Mouse (Mus musculus) cortical plate, adult 2 months (tissue): Measurements from ENCODE around the gene Fam89b. TPM values are rescaled to one million over a fixed set of nuclear protein-coding genes. Genes with fewer than 3 reads are reported as not detected.
A peak's percentile ranks its signal among the peaks of the same experiment; 100 is the strongest.

Experiments
- H3K27ac ChIP-seq: fragments of 200-500 bp; 2 replicates; pipeline ENCODE4 v1.5.1; 2012; ENCODE audit warnings: low read length, control low read depth, inconsistent platforms; ENCODE audit not compliant: insufficient read depth
- H3K4me1 ChIP-seq: fragments of 200-500 bp; 2 replicates; pipeline ENCODE4 v1.6.1; 2011; ENCODE audit warnings: low read length; ENCODE audit not compliant: control insufficient read depth, insufficient read depth
- H3K4me3 ChIP-seq: fragments of 200-500 bp; 2 replicates; pipeline ENCODE4 v1.5.1; 2011; ENCODE audit warnings: mild to moderate bottlenecking, low read length, control low read depth; ENCODE audit not compliant: insufficient read depth
- CTCF ChIP-seq: fragments of 200-500 bp; IDR thresholded peaks from 2 replicates; pipeline ENCODE4 v1.5.1; 2011; ENCODE audit warnings: mild to moderate bottlenecking, control low read depth, low read length; ENCODE audit not compliant: insufficient read depth; ENCODE audit errors: extremely low read depth
- POLR2A ChIP-seq: fragments of 200-500 bp; IDR thresholded peaks from 2 replicates; pipeline ENCODE4 v1.6.1; 2011; ENCODE audit warnings: mild to moderate bottlenecking, low read length, control low read depth; ENCODE audit not compliant: insufficient read depth; ENCODE audit errors: extremely low read depth
- polyA plus RNA-seq: library from polyadenylated mRNA; depleted of rRNA; stranded (reverse); fragments of >200 nt; gene quantifications from 2 replicates; pipeline ENCODE4 v1.2.3, GENCODE M21; 2012

Fam89b gene
- polyA plus RNA-seq, 1 experiment = 58.6 TPM

DNA sequence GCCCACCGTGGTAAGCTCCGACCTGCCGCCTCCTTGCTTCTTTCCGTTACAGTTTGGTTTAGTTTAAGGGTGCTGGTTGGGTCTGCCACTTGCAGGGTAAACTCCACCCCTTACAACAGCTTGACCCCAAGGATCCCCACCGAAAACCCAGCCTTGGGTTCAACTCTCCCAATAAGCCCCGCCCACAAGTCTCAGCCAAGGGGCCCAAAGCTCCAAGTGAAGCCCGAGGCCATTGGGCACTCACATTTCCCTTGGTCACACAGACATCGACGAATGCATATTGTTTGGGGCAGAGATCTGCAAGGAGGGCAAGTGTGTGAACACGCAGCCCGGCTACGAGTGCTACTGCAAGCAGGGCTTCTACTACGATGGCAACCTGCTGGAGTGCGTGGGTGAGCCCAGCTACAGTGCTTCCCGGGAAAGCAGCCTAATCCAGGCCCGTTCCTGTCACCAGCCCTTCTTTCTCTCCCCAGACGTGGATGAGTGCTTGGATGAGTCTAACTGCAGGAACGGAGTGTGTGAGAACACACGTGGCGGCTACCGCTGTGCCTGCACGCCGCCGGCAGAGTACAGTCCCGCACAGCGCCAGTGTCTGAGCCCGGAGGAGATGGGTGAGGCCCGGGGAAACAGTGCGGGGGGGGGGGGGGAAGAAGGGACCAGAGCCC is 27.0 kb upstream of the Fam89b start:
- TF ChIP-seq CTCF (no peak), POLR2A (no peak)
- Histone ChIP-seq H3K4me3 (no peak overlapping the region), H3K27ac (no peak overlapping the region), H3K4me1 (no peaks in the 10 kb centered on the region)

DNA sequence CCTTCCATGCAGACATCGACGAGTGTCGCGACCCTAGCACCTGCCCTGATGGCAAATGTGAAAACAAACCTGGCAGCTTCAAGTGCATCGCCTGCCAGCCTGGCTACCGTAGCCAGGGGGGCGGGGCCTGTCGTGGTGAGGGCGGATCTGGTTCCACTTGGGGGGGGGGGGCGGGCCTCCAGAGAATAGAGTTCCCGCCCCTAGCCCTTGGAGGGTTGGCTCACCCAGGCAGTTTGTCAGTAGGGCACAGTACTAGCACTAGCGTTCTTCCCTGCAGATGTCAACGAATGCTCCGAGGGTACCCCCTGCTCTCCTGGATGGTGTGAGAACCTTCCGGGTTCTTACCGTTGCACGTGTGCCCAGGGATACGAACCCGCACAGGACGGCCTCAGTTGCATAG is 22.3 kb upstream of the Fam89b start:
- no peak overlapping the region for H3K27ac ChIP-seq
- no peak overlapping the region for H3K4me3 ChIP-seq
- no peak for TF ChIP-seq POLR2A
- no peak for TF ChIP-seq CTCF
- no peaks in the 10 kb centered on the region for H3K4me1 ChIP-seq

DNA sequence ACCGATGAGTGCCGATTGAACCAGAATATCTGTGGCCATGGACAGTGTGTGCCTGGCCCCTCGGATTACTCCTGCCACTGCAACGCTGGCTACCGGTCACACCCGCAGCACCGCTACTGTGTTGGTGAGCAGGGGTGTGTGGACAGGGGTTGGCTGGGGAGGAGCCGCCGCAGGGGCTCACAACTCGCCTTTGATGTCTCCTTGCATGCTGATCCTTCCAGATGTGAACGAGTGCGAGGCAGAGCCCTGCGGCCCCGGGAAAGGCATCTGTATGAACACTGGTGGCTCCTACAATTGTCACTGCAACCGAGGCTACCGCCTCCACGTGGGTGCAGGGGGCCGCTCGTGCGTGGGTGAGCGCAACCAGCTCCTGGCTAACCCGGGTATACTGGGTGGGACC is 21.5 kb upstream of the Fam89b start:
- TF ChIP-seq POLR2A (no peak), CTCF (no peak)
- Histone ChIP-seq H3K4me1 (no peaks in the 10 kb centered on the region), H3K27ac (no peak overlapping the region), H3K4me3 (no peak overlapping the region)

DNA sequence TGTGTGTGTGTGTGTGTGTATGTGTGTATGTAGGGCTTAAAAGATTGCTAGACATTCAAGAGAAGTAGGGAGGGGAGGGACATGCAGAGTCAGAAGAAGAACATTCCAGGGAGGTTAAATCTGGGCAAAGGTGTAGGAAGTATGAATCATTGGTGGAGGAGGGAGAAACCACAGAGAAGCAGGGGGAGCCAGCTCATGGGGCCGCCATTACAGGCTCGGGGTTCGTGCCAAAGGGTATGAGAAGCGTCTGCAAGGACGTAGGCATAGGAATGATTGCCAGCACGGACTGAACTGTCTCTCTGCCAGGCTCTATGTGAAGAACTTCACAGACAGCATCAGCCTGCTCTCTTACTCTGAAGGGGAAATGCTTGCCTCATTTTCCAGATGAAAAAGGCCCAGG is 20.0 kb upstream of the Fam89b start:
- Histone ChIP-seq H3K27ac (no peak overlapping the region), H3K4me1 (no peaks in the 10 kb centered on the region), H3K4me3 (no peak overlapping the region)
- TF ChIP-seq CTCF (no peak), POLR2A (no peak)

DNA sequence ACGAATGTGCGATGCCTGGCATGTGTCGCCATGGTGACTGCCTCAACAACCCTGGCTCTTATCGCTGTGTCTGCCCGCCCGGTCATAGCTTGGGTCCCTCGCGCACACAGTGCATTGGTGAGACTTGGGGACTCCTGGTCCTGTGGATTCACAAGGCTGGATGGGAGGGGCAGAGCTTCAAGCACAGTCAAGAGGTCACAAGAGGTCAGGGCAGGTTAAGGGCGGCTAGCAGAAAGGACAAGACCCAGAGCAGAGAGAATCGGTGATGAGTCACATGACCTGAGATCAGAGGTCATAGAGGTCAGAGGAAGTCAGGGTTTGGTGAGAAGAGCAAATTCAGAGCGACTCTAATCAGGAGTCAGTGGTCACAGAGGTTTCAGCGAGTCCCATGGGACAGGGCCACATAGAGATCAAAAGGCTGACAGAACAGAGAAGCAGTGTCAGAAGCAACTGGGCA is 17.5 kb upstream of the Fam89b start:
- TF ChIP-seq CTCF = no peak
- no peak for TF ChIP-seq POLR2A
- Histone ChIP-seq H3K4me1 (no peaks in the 10 kb centered on the region), H3K4me3 (no peak overlapping the region), H3K27ac (no peak overlapping the region)

DNA sequence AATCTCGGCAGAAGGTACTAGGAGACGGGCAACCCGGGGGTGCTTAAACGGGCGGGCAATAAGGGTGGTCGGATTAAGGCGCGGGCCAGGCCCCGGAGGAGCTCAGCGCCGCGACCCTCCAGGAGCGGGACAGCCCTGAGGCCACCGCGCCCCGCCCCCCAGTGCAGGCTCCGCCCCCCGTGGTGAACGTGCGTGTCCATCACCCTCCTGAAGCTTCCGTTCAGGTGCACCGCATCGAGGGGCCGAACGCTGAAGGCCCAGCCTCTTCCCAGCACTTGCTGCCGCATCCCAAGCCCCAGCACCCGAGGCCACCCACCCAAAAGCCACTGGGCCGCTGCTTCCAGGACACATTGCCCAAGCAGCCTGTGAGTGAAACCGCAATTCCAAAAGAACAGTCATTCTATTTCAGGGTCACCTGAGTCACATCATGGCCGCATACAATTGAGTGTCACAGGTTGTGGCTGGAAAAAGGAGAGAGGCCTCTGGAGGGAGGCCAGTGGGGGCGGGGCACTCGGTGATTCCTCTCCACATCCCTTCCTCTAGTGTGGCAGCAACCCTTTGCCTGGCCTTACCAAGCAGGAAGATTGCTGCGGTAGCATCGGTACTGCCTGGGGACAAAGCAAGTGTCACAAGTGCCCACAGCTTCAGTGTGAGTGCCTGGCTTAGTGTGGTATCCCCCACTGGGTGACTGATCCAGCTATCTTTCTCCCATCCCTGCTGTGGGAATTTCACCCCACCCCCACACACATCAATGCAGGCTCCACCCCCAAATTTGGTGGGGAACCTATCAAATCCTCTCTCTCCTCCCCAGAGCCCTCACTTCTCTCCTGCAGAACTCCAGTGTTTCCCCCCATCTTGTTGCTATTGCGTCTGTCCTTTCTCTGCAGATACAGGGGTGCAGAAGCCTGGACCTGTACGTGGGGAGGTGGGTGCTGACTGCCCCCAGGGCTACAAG is 16.6 kb upstream of the Fam89b start:
- Histone ChIP-seq H3K4me1 (0 out of 2 replicates have a peak, but pooled peaks cover 1% of the 10 kb centered on the region), H3K4me3 (peak overlapping the region; percentile 43), H3K27ac (no peak overlapping the region)
- TF ChIP-seq CTCF = no peak

DNA sequence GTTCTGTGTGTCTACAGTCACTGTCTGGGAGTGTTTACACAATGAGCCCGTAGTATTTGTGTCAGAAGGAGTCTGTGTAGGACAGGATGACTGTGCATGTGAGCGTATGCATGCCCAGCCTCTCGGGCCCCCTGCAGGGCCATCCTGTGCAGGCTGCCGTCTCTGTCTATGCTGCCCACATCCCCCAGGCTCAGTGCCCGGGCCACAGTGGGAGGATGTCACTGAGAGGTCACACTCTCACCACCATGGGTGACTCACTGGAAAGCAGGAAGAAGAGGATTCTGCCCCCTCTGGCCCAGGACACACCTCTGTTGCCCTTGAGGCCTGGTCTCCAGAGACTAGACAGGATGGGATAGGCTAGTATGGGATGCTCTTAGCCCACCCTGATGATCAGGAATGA is 14.1 kb upstream of the Fam89b start:
- H3K4me1 ChIP-seq = 0 out of 2 replicates have a peak, but pooled peaks cover 1% of the 10 kb centered on the region
- no peak overlapping the region for H3K4me3 ChIP-seq
- no peak overlapping the region for H3K27ac ChIP-seq
- no peak for TF ChIP-seq CTCF
- no peak for TF ChIP-seq POLR2A

DNA sequence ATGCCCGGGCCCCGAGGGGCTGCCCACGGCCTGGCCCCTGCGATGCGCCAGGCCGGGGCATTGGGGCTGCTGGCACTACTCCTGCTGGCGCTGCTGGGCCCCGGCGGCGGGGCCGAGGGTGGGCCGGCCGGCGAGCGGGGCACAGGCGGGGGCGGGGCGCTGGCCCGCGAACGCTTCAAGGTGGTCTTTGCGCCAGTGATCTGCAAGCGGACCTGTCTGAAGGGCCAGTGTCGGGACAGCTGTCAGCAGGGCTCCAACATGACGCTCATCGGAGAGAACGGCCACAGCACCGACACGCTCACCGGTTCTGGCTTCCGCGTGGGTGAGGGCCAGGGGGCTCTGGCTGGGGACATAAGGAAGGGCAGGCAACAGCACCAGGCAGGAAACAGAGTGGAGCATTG is 12.8 kb upstream of the Fam89b start:
- Histone ChIP-seq H3K4me3 (peak overlapping the region; percentile 48), H3K27ac (0 out of 2 replicates have a peak overlapping the region, but pooled peaks have one; percentile 76), H3K4me1 (0 out of 2 replicates have a peak, but pooled peaks cover 1% of the 10 kb centered on the region)
- TF ChIP-seq POLR2A (no peak), CTCF (no peak)

DNA sequence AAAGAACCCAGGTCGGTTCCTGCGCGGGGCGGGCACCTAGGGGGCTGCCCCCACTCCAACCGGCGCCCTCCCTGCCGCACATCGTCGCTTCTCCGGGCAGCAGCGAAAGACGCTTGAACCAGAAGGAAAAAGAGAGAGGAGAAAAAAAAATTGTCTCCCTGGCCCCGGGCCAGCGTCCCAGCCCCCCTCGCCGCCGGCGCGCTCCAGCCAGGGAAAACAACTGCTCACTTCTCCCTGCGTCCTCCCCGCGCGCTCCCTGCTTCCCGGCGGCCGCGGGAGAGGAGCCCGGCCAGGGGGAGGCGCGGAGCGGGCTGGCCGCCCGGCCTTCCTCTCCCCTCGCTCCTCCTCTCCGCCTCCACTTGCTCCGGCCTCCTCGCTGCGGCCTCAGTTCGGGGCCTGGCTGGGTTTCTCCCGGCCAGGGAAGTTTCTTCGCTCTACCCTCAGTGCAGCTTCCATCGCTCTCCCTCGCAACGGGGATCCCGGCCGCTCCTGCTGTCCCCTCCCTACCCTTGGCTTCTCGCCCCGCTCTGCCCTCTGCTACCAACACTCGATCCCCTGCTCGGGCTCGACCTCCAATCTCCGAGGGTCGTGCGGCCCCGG is 12.3 kb upstream of the Fam89b start:
- H3K4me3 ChIP-seq = peak overlapping the region; percentile 48
- H3K4me1 ChIP-seq = 0 out of 2 replicates have a peak, but pooled peaks cover 1% of the 10 kb centered on the region
- TF ChIP-seq POLR2A (no peak), CTCF (no peak)

DNA sequence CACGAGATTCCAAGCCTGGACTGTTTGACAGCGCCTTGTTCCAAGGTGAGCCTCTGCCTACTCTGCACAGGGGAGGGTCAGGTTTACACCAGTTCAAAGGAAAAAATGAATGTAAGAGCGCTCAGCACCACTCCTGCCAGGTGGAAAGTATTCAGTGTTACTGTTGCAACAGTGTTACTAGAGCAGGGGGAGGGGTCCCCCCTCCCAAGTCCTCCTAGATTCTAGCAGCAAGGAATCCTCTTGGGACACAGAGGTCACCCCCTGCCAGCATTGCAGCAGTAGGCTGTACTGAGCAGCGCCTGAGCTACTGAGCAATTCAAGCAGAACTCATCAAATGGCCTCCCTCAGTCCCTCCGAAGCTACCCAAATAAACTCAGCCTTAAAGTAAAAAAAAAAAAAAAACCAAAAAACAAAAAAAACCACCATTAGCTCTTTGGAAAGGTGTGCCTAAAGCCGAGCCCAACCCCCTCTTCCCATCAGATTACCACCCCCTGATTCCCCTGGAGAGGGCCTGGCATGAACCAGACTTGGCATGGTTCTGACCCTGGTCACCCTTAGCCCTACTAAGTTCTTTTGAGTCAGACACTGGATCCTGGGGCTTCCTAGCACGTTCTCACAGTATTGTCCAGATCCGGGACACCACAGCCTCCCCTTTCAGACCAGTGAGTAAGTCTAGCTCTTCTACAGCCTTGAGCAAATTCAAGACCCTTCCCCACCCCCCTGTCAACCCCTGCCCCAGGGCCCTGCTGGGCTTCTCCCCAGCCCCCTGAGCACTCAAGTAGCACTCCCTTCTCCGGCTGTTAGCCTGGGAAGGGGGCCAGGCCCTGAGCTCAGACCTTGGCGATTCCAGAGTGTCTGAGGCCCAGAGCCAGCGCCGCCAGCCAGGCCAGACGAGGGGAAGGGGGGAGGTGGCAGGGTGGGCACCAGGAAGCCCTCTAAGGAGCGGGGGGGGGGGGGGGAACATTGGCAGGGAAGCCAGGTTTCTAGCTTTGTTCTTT is 11.2 kb upstream of the Fam89b start, which contains the start of gene Ltbp3:
TSS of gene Ltbp3 (plus strand) at position 585 of the 998 bp plus-strand sequence.
- H3K4me1 ChIP-seq = 0 out of 2 replicates have a peak, but pooled peaks cover 1% of the 10 kb centered on the region
- TF ChIP-seq CTCF = no peak
- TF ChIP-seq POLR2A = no peak
- no peak within 1 kb of the TSS for H3K27ac ChIP-seq
- H3K4me3 ChIP-seq = peak within 1 kb of the TSS; percentile 48

More for the DNA sequence above, 12.3 kb upstream of the Fam89b start:
- peak overlapping the region; percentile 76; the same call in 1 of the 2 replicates for H3K27ac ChIP-seq
